Mouse (Mus musculus) ES-E14 (cell line): Measurements from ENCODE around the gene Fyco1. TPM values are rescaled to one million over a fixed set of nuclear protein-coding genes. Genes with fewer than 3 reads are reported as not detected.

Experiments used
- DNase-seq: peaks from one replicate; pipeline ENCODE4 v3.0.0-alpha.2; 2013; ENCODE audit warnings: low read depth, low spot score
- H3K27ac ChIP-seq: 2 replicates; pipeline ENCODE4 v1.5.1; 2012; ENCODE audit warnings: low read depth, mild to moderate bottlenecking, low read length, moderate library complexity, mixed read lengths; ENCODE audit not compliant: poor library complexity, insufficient read depth, severe bottlenecking
- H3K36me3 ChIP-seq: 2 replicates; pipeline ENCODE4 v1.6.1; 2012; ENCODE audit warnings: mild to moderate bottlenecking, low read length, moderate library complexity, mixed read lengths; ENCODE audit not compliant: control insufficient read depth, poor library complexity, insufficient read depth, severe bottlenecking
- H3K4me1 ChIP-seq, 2 experiments: fragments of 150-350 bp in 1 of 2; sonication (generic) in 1 of 2; 2 replicates each; pipeline ENCODE4 v1.6.1; 2012; ENCODE audit warnings: low read length in 2 of 2, mild to moderate bottlenecking in 1 of 2, mixed read lengths in 1 of 2; ENCODE audit not compliant: control insufficient read depth in 2 of 2, insufficient read depth in 2 of 2, poor library complexity in 1 of 2
- H3K4me3 ChIP-seq, 2 experiments: fragments of 150-350 bp in 1 of 2; sonication (generic) in 1 of 2; 2 replicates each; pipeline ENCODE4 v1.5.1; 2012; ENCODE audit warnings: low read length in 2 of 2, low read depth in 1 of 2, mild to moderate bottlenecking in 1 of 2, mixed read lengths in 1 of 2; ENCODE audit not compliant: insufficient read depth in 1 of 2, poor library complexity in 1 of 2, severe bottlenecking in 1 of 2
- H3K9ac ChIP-seq: 2 replicates; pipeline ENCODE4 v1.6.1; 2012; ENCODE audit warnings: low read depth, mild to moderate bottlenecking, low read length, mixed read lengths; ENCODE audit not compliant: poor library complexity, insufficient read depth, severe bottlenecking
- H3K9me3 ChIP-seq: fragments of 150-350 bp; sonication (generic); 2 replicates; pipeline ENCODE4 v1.6.1; 2012; ENCODE audit warnings: low read depth, mild to moderate bottlenecking, low read length; ENCODE audit not compliant: control insufficient read depth, insufficient read depth
- CHD2 ChIP-seq: IDR thresholded peaks from 2 replicates; pipeline ENCODE4 v1.6.1; 2014; ENCODE audit warnings: mild to moderate bottlenecking, low read depth, low read length, inconsistent platforms
- HCFC1 ChIP-seq: IDR thresholded peaks from 2 replicates; pipeline ENCODE4 v1.6.1; 2012; ENCODE audit warnings: low read length, inconsistent platforms, borderline replicate concordance; ENCODE audit not compliant: insufficient read depth
- MAFK ChIP-seq: IDR thresholded peaks from 2 replicates; pipeline ENCODE4 v1.6.1; 2014; ENCODE audit warnings: mild to moderate bottlenecking, low read depth, low read length, inconsistent platforms; ENCODE audit not compliant: insufficient read depth
- ZC3H11A ChIP-seq: IDR thresholded peaks from 2 replicates; pipeline ENCODE4 v1.6.1; 2012; ENCODE audit warnings: low read depth, mild to moderate bottlenecking, inconsistent platforms, low read length, borderline replicate concordance
- ZNF384 ChIP-seq: IDR thresholded peaks from 2 replicates; pipeline ENCODE4 v1.6.1; 2012; ENCODE audit warnings: low read depth, low read length, inconsistent platforms
- in situ Hi-C, 2 experiments: fragments of 600-800 bp; cut with MboI; formaldehyde crosslinking; loops; one replicate each; pipeline ENCODE4 v1.15.1; 2025; ENCODE audit warnings: low sequenced_read_pairs in 2 of 2, inconsistent platforms in 1 of 2; ENCODE audit not compliant: unreplicated experiment in 2 of 2
- total RNA-seq: library from RNA; depleted of rRNA; stranded (reverse); fragments of 300-350 nt; gene quantifications from 2 replicates; pipeline ENCODE4 v1.2.3, GENCODE M21; 2012; rRNA removed

Gene Fyco1
- 7.9 and 11.8 TPM in 2 replicates for total RNA-seq

DNA sequence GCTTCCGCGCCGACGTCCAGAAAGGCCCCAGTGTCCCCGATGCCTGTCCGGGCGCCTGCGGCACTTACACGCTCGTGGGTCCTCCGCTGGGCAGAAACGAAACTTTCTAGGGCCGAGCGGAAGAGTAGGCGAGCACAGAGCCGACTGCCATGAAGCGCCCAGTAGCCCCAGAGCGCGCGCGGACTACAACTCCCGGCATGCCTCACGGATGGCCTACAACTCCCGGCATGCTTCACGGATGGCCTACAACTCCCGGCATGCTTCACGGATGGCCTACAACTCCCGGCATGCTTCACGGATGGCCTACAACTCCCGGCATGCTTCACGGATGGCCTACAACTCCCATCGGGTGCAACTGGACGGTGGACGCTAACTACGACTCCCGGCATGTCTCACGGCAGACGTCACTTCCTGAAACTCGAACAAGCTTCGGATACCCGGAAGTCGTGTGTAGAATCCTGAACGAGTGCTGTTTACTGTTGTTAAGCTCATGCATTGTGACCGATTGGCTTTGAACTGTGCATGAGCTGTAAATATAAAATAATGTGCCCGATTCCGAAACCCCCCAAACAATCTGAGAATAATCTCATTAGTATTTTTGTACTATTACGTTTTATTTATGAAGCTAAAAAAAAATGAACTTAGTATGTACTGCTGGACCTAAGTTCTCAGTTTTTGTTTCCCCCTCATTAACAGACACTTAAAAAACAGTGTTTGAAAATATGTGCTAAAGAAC is at the start of gene Fyco1:
Gene Fyco1 (minus strand): TSS at position 187 of the 736 bp plus-strand sequence.
- Histone ChIP-seq H3K27ac (peak within 1 kb of the TSS; percentile 74), H3K4me3 (peak within 1 kb of the TSS; percentile 71 to 87), H3K36me3 (no peaks in the 10 kb centered on the region), H3K4me1 (no peaks in the 10 kb centered on the region), H3K9me3 (no peaks in the 10 kb centered on the region), H3K9ac (peak within 1 kb of the TSS; percentile 69)
- in situ Hi-C loops, result no loop called here
- TF ChIP-seq MAFK (no peak), HCFC1 (peak; percentile 97)
- peak; percentile 75 for DNase-seq

DNA sequence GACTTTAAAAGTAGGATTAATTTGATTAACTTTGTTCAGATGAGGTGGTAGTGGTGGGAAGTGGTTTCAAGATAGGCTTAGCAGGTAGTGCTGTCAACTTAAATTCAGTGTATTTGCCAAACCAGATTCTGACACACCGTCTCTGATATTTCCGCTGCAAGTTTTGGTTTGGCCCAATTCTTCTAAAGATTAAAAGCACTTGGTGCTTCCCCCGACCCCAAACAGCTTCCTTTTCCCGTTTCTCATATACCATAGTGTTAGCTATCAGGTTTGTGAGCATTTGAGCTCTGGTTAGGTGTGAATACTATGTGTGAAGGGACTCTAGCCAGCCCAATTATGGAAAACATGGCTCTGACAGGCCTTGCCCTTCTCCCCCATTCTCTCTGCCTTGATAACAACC is 20.4 kb upstream of the Fyco1 start:
- Histone ChIP-seq H3K9ac (no peak overlapping the region), H3K4me3 (no peak overlapping the region), H3K36me3 (no peaks in the 10 kb centered on the region), H3K27ac (no peak overlapping the region), H3K9me3 (peaks cover 2% of the 10 kb centered on the region; the same call in 1 of the 2 replicates), H3K4me1 (no peaks in the 10 kb centered on the region)
- TF ChIP-seq ZNF384, result no peak
- TF ChIP-seq CHD2, result no peak
- no peak for TF ChIP-seq MAFK
- no peak for TF ChIP-seq ZC3H11A
- TF ChIP-seq HCFC1, result no peak
- in situ Hi-C loops, result no loop called here
- DNase-seq, result no peak

DNA sequence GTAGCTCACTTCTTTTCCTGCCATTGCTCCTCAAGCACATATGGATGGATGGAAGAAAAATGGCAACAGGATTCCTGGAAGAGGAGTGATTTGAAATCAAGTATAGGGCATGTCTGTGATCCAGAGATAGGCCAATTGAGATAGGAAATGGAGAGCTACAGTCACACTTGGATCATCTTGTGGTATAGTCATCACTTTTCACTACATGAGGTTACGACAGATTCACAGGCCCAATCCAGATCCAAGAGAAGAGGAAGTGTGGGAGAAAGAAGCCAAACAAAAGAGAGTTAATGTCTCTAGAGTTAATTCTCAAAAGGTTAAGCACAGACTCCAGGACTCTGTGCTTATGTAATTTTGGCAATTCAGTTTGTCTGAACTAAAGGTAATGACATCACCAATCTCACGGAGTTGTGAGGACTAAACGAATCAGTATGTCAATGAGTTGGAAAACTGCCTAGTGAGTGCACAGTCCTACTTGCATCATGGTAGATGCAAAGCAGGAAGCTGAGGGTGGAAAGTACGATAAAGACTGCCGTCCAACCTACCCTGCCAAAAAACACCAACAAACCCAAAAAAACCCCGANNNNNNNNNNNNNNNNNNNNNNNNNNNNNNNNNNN is 17.6 kb upstream of the Fyco1 start:
- Histone ChIP-seq H3K27ac (no peak overlapping the region), H3K4me3 (no peak overlapping the region), H3K9me3 (peaks cover 2% of the 10 kb centered on the region; the same call in 1 of the 2 replicates), H3K4me1 (no peaks in the 10 kb centered on the region), H3K36me3 (no peaks in the 10 kb centered on the region), H3K9ac (no peak overlapping the region)
- DNase-seq, result no peak
- in situ Hi-C loops, result no loop called here
- TF ChIP-seq HCFC1, result no peak
- TF ChIP-seq CHD2, result no peak
- no peak for TF ChIP-seq ZC3H11A
- TF ChIP-seq ZNF384, result no peak
- no peak for TF ChIP-seq MAFK

DNA sequence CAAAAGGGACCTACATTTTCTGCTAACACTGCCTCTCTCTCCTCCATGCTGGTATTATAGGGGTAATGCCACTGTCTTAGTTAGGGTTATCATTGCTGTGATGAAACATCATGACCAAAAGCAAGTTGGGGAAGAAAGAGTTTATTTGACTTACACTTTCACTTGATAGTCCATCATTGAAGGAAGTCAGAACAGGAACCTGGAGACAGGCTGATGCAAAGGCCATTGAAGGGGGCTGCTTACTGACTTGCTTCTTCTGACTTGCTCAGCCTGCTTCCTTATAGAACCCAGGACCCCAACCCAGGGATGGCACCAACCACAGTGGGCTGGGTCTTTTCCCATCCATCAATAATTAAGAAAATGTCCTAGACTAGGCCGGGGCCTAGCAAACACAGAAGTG is 11.9 kb upstream of the Fyco1 start:
- H3K9me3 ChIP-seq, result no peaks in the 10 kb centered on the region
- H3K9ac ChIP-seq, result no peak overlapping the region
- H3K36me3 ChIP-seq, result no peaks in the 10 kb centered on the region
- DNase-seq, result no peak
- in situ Hi-C loops, result no loop called here
- no peak overlapping the region for H3K27ac ChIP-seq
- no peaks in the 10 kb centered on the region for H3K4me1 ChIP-seq
- no peak for TF ChIP-seq MAFK
- no peak for TF ChIP-seq CHD2
- no peak for TF ChIP-seq HCFC1
- no peak for TF ChIP-seq ZC3H11A
- TF ChIP-seq ZNF384, result no peak
- H3K4me3 ChIP-seq, result no peak overlapping the region
